ENCODE assay signal across 17 mouse cellular contexts in the genomic region with DNA sequence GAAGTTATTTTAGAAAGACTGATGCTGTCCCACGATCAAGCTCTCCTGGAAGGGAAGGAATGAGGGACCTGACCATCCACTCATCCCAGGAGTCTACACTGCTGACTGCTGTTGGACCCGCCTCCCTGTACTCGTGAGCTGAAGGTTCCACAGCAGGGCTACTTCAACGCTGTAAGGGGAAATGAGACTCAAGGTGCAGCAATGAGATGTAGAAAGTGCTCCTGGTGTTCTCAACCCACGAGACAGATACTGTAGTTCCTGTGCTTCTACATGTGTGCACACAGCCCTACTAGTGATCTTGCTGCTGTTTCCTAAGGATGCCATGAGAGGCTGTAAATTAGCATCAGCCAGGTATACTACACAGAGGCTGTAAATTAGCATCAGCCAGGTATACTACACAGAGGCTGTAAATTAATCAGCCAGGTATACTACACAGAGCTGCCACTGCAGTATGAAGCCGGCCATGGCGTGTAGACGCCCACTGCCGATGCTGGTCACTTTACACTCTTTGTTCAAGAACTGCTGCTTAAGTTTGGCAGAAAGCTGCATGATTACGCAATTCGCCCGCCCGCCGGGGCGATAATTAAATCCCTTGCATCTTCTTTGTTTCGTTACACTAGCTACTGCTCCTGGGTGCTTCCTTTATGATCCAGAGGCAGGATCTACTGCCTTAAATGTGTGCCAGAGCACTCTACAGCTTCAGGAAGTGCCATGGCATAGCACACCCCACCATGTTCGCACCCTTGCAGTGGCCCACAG. TPM values are rescaled to one million over a fixed set of nuclear protein-coding genes. Genes with fewer than 3 reads are reported as not detected.
DNase-seq lines count a peak whose midpoint lies in the region; ATAC-seq lines count a peak whose summit lies in the region.
"Had no signal": no experiment of that assay in that cellular context is flagged by ENCODE, and none has a peak within 500 bp of the region (broad histone marks: within the 10 kb centered on the region; RNA-seq: fewer than 3 reads in every experiment).

No protein-coding gene starts in this region.

- no peaks in the 10 kb centered on the region for H3K9me3 ChIP-seq in heart, embryonic 11.5 days (replicated peaks; ENCODE audit: control insufficient read depth, low read length)
- H3K9me3 ChIP-seq: embryonic facial prominence, embryonic 12.5 days; limb, embryonic 10.5 days; lung, embryonic 15.5 days; stomach, embryonic 15.5 days had no signal

- no peaks in the 10 kb centered on the region for H3K4me1 ChIP-seq in heart, embryonic 11.5 days (ENCODE audit: control insufficient read depth, insufficient read depth, low read length)
- H3K4me1 ChIP-seq: embryonic facial prominence, embryonic 12.5 days; limb, embryonic 10.5 days; lung, embryonic 15.5 days; stomach, embryonic 15.5 days had no signal

- peaks cover 23% of the 10 kb centered on the region for H3K36me3 ChIP-seq in heart, embryonic 11.5 days (ENCODE audit: control insufficient read depth, insufficient read depth, low read length)

- no peaks in the 10 kb centered on the region for H3K27me3 ChIP-seq in heart, embryonic 11.5 days (ENCODE audit: control insufficient read depth, insufficient read depth, low read length)
- H3K27me3 ChIP-seq: embryonic facial prominence, embryonic 12.5 days; lung, embryonic 15.5 days; stomach, embryonic 15.5 days had no signal

- H3K4me3 ChIP-seq in heart, embryonic 11.5 days (ENCODE audit: low read depth, low read length), result no peak overlapping the region
- H3K4me3 ChIP-seq: embryonic facial prominence, embryonic 12.5 days; limb, embryonic 10.5 days; lung, embryonic 15.5 days; stomach, embryonic 15.5 days had no signal

- H3K9ac ChIP-seq in heart, embryonic 11.5 days (ENCODE audit: low read depth, low read length), result no peak overlapping the region
- H3K9ac ChIP-seq: embryonic facial prominence, embryonic 12.5 days; lung, embryonic 15.5 days; stomach, embryonic 15.5 days had no signal

- no peak overlapping the region for H3K4me2 ChIP-seq in heart, embryonic 11.5 days
- H3K4me2 ChIP-seq: embryonic facial prominence, embryonic 12.5 days; lung, embryonic 15.5 days; stomach, embryonic 15.5 days had no signal

- peak; percentile 91 for DNase-seq in heart, adult 11 months
- DNase-seq in 416B (ENCODE audit: low read depth) (peak; percentile 46), R1 (ENCODE audit: low read depth, low spot score) (peak; percentile 21)
- peak; percentile 47 to 72 for DNase-seq in left cerebral cortex, postnatal 14 days (ENCODE audit: low spot score in 2 of 2)
- DNase-seq in yolk sac, embryonic 10.5 days (ENCODE audit: low spot score), result no peak
- DNase-seq in adrenal gland, postnatal 10 days, result no peak
- DNase-seq in gastrocnemius, adult 18-20 months (ENCODE audit: low spot score), result no peak
- DNase-seq: cerebellum, adult 2 months; heart, postnatal 4 days; kidney, adult 9 months had no signal

- 87% methylated on average over 17 of the region's 17 CpGs for WGBS in heart, embryonic 11.5 days (ENCODE audit: insufficient replicate concordance)

- no peak overlapping the region for H3K27ac ChIP-seq in heart, embryonic 11.5 days (ENCODE audit: low read depth, low read length)
- H3K27ac ChIP-seq: embryonic facial prominence, embryonic 12.5 days; limb, embryonic 10.5 days; lung, embryonic 15.5 days; stomach, embryonic 15.5 days had no signal

- no peak for ATAC-seq in heart, embryonic 11.5 days (replicated peaks; ENCODE audit: insufficient number of reproducible peaks, low FRiP score, low TSS enrichment)
- ATAC-seq: activated CD4-positive, CD25-positive, alpha-beta regulatory T cell, adult 4 months; CD4-positive, CD25-positive, alpha-beta regulatory T cell, adult 4 months had no signal

- intact Hi-C loops in left cerebral cortex, postnatal 14 days (cut with DNase I), result no loop called here

RNA-seq across cellular contexts. Expression of a gene that starts 53.6 kb away (rescaled TPM):
- 0.39 and 0.49 TPM in 2 replicates for polyA plus RNA-seq in heart, embryonic 11.5 days (2014; fragmentation: Nextera tagmentation; extraction: Ambion mirVana)
- total RNA-seq in left cerebral cortex, postnatal 14 days (2021), result 1 to 10 TPM; 2.9 to 3.3 TPM
- total RNA-seq in adrenal gland, postnatal 10 days (2021), result 1 to 10 TPM; 3.0 to 3.1 TPM
- under 1 TPM in 1 of 2 experiments, not detected in 1; 0.12 TPM for total RNA-seq in gastrocnemius, adult 18-20 months (2021)

Comparison
In these comparisons a context has a peak if more than half of its experiments do, and no peak if none do; other contexts are left out.
1. DNase-seq: peak in heart, adult 11 months (single experiment), 416B (single experiment), R1 (single experiment) and left cerebral cortex, postnatal 14 days (2 of 2); none in yolk sac, embryonic 10.5 days (single experiment), adrenal gland, postnatal 10 days (single experiment) and gastrocnemius, adult 18-20 months (single experiment).